Mouse (Mus musculus): Measurements from ENCODE around the gene Trim75. TPM values are rescaled to one million over a fixed set of nuclear protein-coding genes. Genes with fewer than 3 reads are reported as not detected.
"Not testable (repeated sequence)": the region's sequence is repeated elsewhere in the genome, so short reads cannot be mapped to it uniquely, and the experiment has no call there.

Trim75 gene
- total and polyA plus RNA-seq, 2 experiments from 2014 or later, result 0.17 TPM; not detected in 1

GRCm38 (mm10) chr8:65028959-65029686 is 41.5 kb upstream of the Trim75 start:
- Histone ChIP-seq H3K9me3 (ENCODE audit: low read length) (no peaks in the 10 kb centered on the region), H3K9ac (no peak overlapping the region), H3K27me3 (ENCODE audit: insufficient read depth, low read length) (no peaks in the 10 kb centered on the region), H3K4me2 (ENCODE audit: low read depth) (no peak overlapping the region), H3K36me3 (ENCODE audit: insufficient read depth) (no peaks in the 10 kb centered on the region), H3K4me1 (ENCODE audit: insufficient read depth) (no peaks in the 10 kb centered on the region), H3K27ac (ENCODE audit: low read depth, low read length) (no peak overlapping the region), H3K4me3 (ENCODE audit: low read depth, low read length) (no peak overlapping the region)
- TF ChIP-seq CTCF (IDR thresholded peaks at IDR 0.05; ENCODE audit: low read depth), result no peak
- no peak for ATAC-seq
- no peak for DNase-seq
- WGBS, result 83% methylated on average over 12 of the region's 12 CpGs

GRCm38 (mm10) chr8:65022485-65022884 is 34.9 kb upstream of the Trim75 start:
- H3K9ac ChIP-seq, result no peak overlapping the region
- H3K27ac ChIP-seq (ENCODE audit: low read depth, low read length), result no peak overlapping the region
- H3K4me3 ChIP-seq (ENCODE audit: low read depth, low read length), result no peak overlapping the region
- no peaks in the 10 kb centered on the region for H3K36me3 ChIP-seq (ENCODE audit: insufficient read depth)
- H3K27me3 ChIP-seq (ENCODE audit: insufficient read depth, low read length), result no peaks in the 10 kb centered on the region
- H3K4me2 ChIP-seq (ENCODE audit: low read depth), result no peak overlapping the region
- no peaks in the 10 kb centered on the region for H3K4me1 ChIP-seq (ENCODE audit: insufficient read depth)
- DNase-seq (peak; percentile 58), ATAC-seq (peak; percentile 45; the same call in 1 of the 2 replicates)
- peak; percentile 78 for TF ChIP-seq CTCF (IDR thresholded peaks at IDR 0.05; ENCODE audit: low read depth)
- 46% methylated on average over 8 of the region's 8 CpGs for WGBS
- no peaks in the 10 kb centered on the region for H3K9me3 ChIP-seq (ENCODE audit: low read length)

- ATAC-seq, result no peak
- Histone ChIP-seq H3K9me3 (ENCODE audit: low read length) (no peaks in the 10 kb centered on the region), H3K36me3 (ENCODE audit: insufficient read depth) (no peaks in the 10 kb centered on the region), H3K27me3 (ENCODE audit: insufficient read depth, low read length) (no peaks in the 10 kb centered on the region), H3K27ac (ENCODE audit: low read depth, low read length) (no peak within 1 kb of the TSS), H3K4me3 (ENCODE audit: low read depth, low read length) (no peak within 1 kb of the TSS), H3K4me2 (ENCODE audit: low read depth) (no peak within 1 kb of the TSS), H3K9ac (no peak within 1 kb of the TSS), H3K4me1 (ENCODE audit: insufficient read depth) (no peaks in the 10 kb centered on the region)
- 86% methylated on average over 8 of the region's 8 CpGs for WGBS
- TF ChIP-seq CTCF (IDR thresholded peaks at IDR 0.05; ENCODE audit: low read depth), result no peak
- DNase-seq, result no peak
Observed at GRCm38 (mm10) chr8:65018423-65018822, 30.8 kb upstream of the Trim75 start, which contains the start of the genes Trim61 and Trim60. Gene Trim61 (minus strand): TSS chr8:65018523. Gene Trim60 (minus strand): TSS chr8:65018584.

GRCm38 (mm10) chr8:65007616-65008015 is 20.0 kb upstream of the Trim75 start:
- not testable (repeated sequence) for DNase-seq; H3K36me3 ChIP-seq (ENCODE audit: insufficient read depth); H3K4me3 ChIP-seq (ENCODE audit: low read depth, low read length); ATAC-seq; H3K9ac ChIP-seq; H3K27me3 ChIP-seq (ENCODE audit: insufficient read depth, low read length); H3K27ac ChIP-seq (ENCODE audit: low read depth, low read length); H3K4me1 ChIP-seq (ENCODE audit: insufficient read depth); H3K4me2 ChIP-seq (ENCODE audit: low read depth); H3K9me3 ChIP-seq (ENCODE audit: low read length)
- WGBS, result 76% methylated on average over 6 of the region's 6 CpGs

GRCm38 (mm10) chr8:64998806-64999365 is 11.3 kb upstream of the Trim75 start:
- no peaks in the 10 kb centered on the region for H3K27me3 ChIP-seq (ENCODE audit: insufficient read depth, low read length)
- H3K4me1 ChIP-seq (ENCODE audit: insufficient read depth), result no peaks in the 10 kb centered on the region
- no peak overlapping the region for H3K9ac ChIP-seq
- ATAC-seq, result no peak
- no peak for TF ChIP-seq CTCF (IDR thresholded peaks at IDR 0.05; ENCODE audit: low read depth)
- no peak overlapping the region for H3K27ac ChIP-seq (ENCODE audit: low read depth, low read length)
- H3K4me2 ChIP-seq (ENCODE audit: low read depth), result no peak overlapping the region
- no peak overlapping the region for H3K4me3 ChIP-seq (ENCODE audit: low read depth, low read length)
- H3K9me3 ChIP-seq (ENCODE audit: low read length), result no peaks in the 10 kb centered on the region
- no peak for DNase-seq
- no peaks in the 10 kb centered on the region for H3K36me3 ChIP-seq (ENCODE audit: insufficient read depth)
- 84% methylated on average over 4 of the region's 4 CpGs for WGBS

- no peaks in the 10 kb centered on the region for H3K27me3 ChIP-seq (ENCODE audit: insufficient read depth, low read length)
- 75% methylated on average over 20 of the region's 20 CpGs for WGBS
- no peak for TF ChIP-seq CTCF (IDR thresholded peaks at IDR 0.05; ENCODE audit: low read depth)
- no peak overlapping the region for H3K4me3 ChIP-seq (ENCODE audit: low read depth, low read length)
- no peaks in the 10 kb centered on the region for H3K36me3 ChIP-seq (ENCODE audit: insufficient read depth)
- H3K9ac ChIP-seq, result no peak overlapping the region
- H3K27ac ChIP-seq (ENCODE audit: low read depth, low read length), result no peak overlapping the region
- ATAC-seq, result no peak
- no peaks in the 10 kb centered on the region for H3K9me3 ChIP-seq (ENCODE audit: low read length)
- no peak for DNase-seq
- no peak overlapping the region for H3K4me2 ChIP-seq (ENCODE audit: low read depth)
- no peaks in the 10 kb centered on the region for H3K4me1 ChIP-seq (ENCODE audit: insufficient read depth)
Observed at GRCm38 (mm10) chr8:64983150-64983897, 4.3 kb downstream of the Trim75 start.

- Histone ChIP-seq H3K27me3 (ENCODE audit: insufficient read depth, low read length) (no peaks in the 10 kb centered on the region), H3K27ac (ENCODE audit: low read depth, low read length) (no peak overlapping the region), H3K4me2 (ENCODE audit: low read depth) (no peak overlapping the region), H3K4me3 (ENCODE audit: low read depth, low read length) (no peak overlapping the region), H3K9me3 (ENCODE audit: low read length) (no peaks in the 10 kb centered on the region), H3K36me3 (ENCODE audit: insufficient read depth) (peaks cover 9% of the 10 kb centered on the region; the same call in 1 of the 2 replicates), H3K4me1 (ENCODE audit: insufficient read depth) (no peaks in the 10 kb centered on the region), H3K9ac (no peak overlapping the region)
- DNase-seq, result peak; percentile 5
- TF ChIP-seq CTCF (IDR thresholded peaks at IDR 0.05; ENCODE audit: low read depth), result peak; percentile 38
- no peak for ATAC-seq
Observed at GRCm38 (mm10) chr8:64962836-64963235, 24.8 kb downstream of the Trim75 start.
